Mouse (Mus musculus): ENCODE results near the gene Slc35b1. TPM values are rescaled to one million over a fixed set of nuclear protein-coding genes. Genes with fewer than 3 reads are reported as not detected.

The Slc35b1 gene
- total RNA-seq, 2 experiments from 2014 or later, result 55.8 to 61.9 TPM

- Histone ChIP-seq H3K27ac (no peak overlapping the region), H3K4me3 (no peak overlapping the region)
- no peak for DNase-seq (ENCODE audit: extremely low spot score in 1 of 2, low spot score in 2 of 2)
- intact Hi-C loops (cut with DNase I), result no loop called here
- no peak for TF ChIP-seq CTCF (IDR thresholded peaks at IDR 0.05)
These were observed 17.3 kb upstream of the Slc35b1 start for GRCm38 (mm10) chr11:95367011-95367735.

GRCm38 (mm10) chr11:95368231-95368823 lies 16.2 kb upstream of the Slc35b1 start:
- intact Hi-C loops (cut with DNase I), result no loop called here
- no peak for TF ChIP-seq CTCF (IDR thresholded peaks at IDR 0.05)

GRCm38 (mm10) chr11:95368871-95369270 lies 15.6 kb upstream of the Slc35b1 start:
- Histone ChIP-seq H3K4me3 (no peak overlapping the region), H3K27ac (no peak overlapping the region)
- no peak for TF ChIP-seq CTCF (IDR thresholded peaks at IDR 0.05)
- intact Hi-C loops (cut with DNase I), result no loop called here
- DNase-seq (ENCODE audit: extremely low spot score in 1 of 2, low spot score in 2 of 2), result no peak

More at GRCm38 (mm10) chr11:95368231-95368823, 16.2 kb upstream of the Slc35b1 start:
- Histone ChIP-seq H3K4me3 (no peak overlapping the region), H3K27ac (no peak overlapping the region)
- DNase-seq (ENCODE audit: extremely low spot score in 1 of 2, low spot score in 2 of 2), result no peak

GRCm38 (mm10) chr11:95369964-95370890 lies 14.3 kb upstream of the Slc35b1 start:
- no peak for DNase-seq (ENCODE audit: extremely low spot score in 1 of 2, low spot score in 2 of 2)
- TF ChIP-seq CTCF (IDR thresholded peaks at IDR 0.05), result no peak
- no peak overlapping the region for H3K4me3 ChIP-seq
- intact Hi-C loops (cut with DNase I), result no loop called here
- H3K27ac ChIP-seq, result no peak overlapping the region

GRCm38 (mm10) chr11:95371182-95371581 lies 13.3 kb upstream of the Slc35b1 start:
- no peak for DNase-seq (ENCODE audit: extremely low spot score in 1 of 2, low spot score in 2 of 2)
- Histone ChIP-seq H3K4me3 (no peak overlapping the region), H3K27ac (no peak overlapping the region)
- intact Hi-C loops (cut with DNase I), result no loop called here
- no peak for TF ChIP-seq CTCF (IDR thresholded peaks at IDR 0.05)

- DNase-seq (ENCODE audit: extremely low spot score in 1 of 2, low spot score in 2 of 2), result no peak
- Histone ChIP-seq H3K27ac (no peak overlapping the region), H3K4me3 (no peak overlapping the region)
- intact Hi-C loops (cut with DNase I), result no loop called here
- TF ChIP-seq CTCF (IDR thresholded peaks at IDR 0.05), result no peak
These were observed 5.6 kb upstream of the Slc35b1 start for GRCm38 (mm10) chr11:95378926-95379325.

GRCm38 (mm10) chr11:95379552-95379951 lies 4.9 kb upstream of the Slc35b1 start:
- no peak for DNase-seq (ENCODE audit: extremely low spot score in 1 of 2, low spot score in 2 of 2)
- no peak overlapping the region for H3K4me3 ChIP-seq
- TF ChIP-seq CTCF (IDR thresholded peaks at IDR 0.05), result no peak
- H3K27ac ChIP-seq, result no peak overlapping the region
- intact Hi-C loops (cut with DNase I), result no loop called here

GRCm38 (mm10) chr11:95380711-95381110 lies 3.8 kb upstream of the Slc35b1 start:
- no peak for DNase-seq (ENCODE audit: extremely low spot score in 1 of 2, low spot score in 2 of 2)
- Histone ChIP-seq H3K4me3 (no peak overlapping the region), H3K27ac (no peak overlapping the region)
- TF ChIP-seq CTCF (IDR thresholded peaks at IDR 0.05), result no peak
- intact Hi-C loops (cut with DNase I), result loop anchor here (5.0 to 10.0 kb wide), 2 partner anchors 123 to 264 kb away; no protein-coding TSS in a partner anchor

GRCm38 (mm10) chr11:95381146-95381545 lies 3.3 kb upstream of the Slc35b1 start:
- TF ChIP-seq CTCF (IDR thresholded peaks at IDR 0.05), result no peak
- no peak for DNase-seq (ENCODE audit: extremely low spot score in 1 of 2, low spot score in 2 of 2)
- intact Hi-C loops (cut with DNase I), result loop anchor here (5.0 to 10.0 kb wide), 2 partner anchors 124 to 264 kb away; no protein-coding TSS in a partner anchor
- no peak overlapping the region for H3K27ac ChIP-seq
- no peak overlapping the region for H3K4me3 ChIP-seq

- DNase-seq (ENCODE audit: extremely low spot score in 1 of 2, low spot score in 2 of 2), result no peak
- H3K4me3 ChIP-seq, result no peak overlapping the region
- H3K27ac ChIP-seq, result no peak overlapping the region
- TF ChIP-seq CTCF (IDR thresholded peaks at IDR 0.05), result no peak
- intact Hi-C loops (cut with DNase I), result loop anchor here (5.0 to 10.0 kb wide), 2 partner anchors 126 to 261 kb away; no protein-coding TSS in a partner anchor
These were observed 1.0 kb upstream of the Slc35b1 start for GRCm38 (mm10) chr11:95383331-95383986.

GRCm38 (mm10) chr11:95384004-95384318 lies 531 bp upstream of the Slc35b1 start:
- no peak for DNase-seq (ENCODE audit: extremely low spot score in 1 of 2, low spot score in 2 of 2)
- no peak overlapping the region for H3K27ac ChIP-seq
- intact Hi-C loops (cut with DNase I), result loop anchor here (1.0 to 10.0 kb wide), 4 partner anchors 74 to 261 kb away; partner anchors contain the start of gene Kat7
- no peak overlapping the region for H3K4me3 ChIP-seq
- no peak for TF ChIP-seq CTCF (IDR thresholded peaks at IDR 0.05)

All from left cerebral cortex, adult 2 months (tissue).